Mouse (Mus musculus) 3134 (cell line): ENCODE measurements at regions not wholly inside any gene's neighbourhood (a gene's known extent, or its start where the extent isn't known, plus 50 kb on each side); places are given as distances from the start of the nearest gene placed in this dataset.

ENCODE experiments used
- DNase-seq: peaks from one replicate; pipeline ENCODE4 v3.0.0-alpha.2; 2011; ENCODE audit warnings: low spot score; ENCODE audit not compliant: insufficient read length; ENCODE audit errors: extremely low read depth

DNA sequence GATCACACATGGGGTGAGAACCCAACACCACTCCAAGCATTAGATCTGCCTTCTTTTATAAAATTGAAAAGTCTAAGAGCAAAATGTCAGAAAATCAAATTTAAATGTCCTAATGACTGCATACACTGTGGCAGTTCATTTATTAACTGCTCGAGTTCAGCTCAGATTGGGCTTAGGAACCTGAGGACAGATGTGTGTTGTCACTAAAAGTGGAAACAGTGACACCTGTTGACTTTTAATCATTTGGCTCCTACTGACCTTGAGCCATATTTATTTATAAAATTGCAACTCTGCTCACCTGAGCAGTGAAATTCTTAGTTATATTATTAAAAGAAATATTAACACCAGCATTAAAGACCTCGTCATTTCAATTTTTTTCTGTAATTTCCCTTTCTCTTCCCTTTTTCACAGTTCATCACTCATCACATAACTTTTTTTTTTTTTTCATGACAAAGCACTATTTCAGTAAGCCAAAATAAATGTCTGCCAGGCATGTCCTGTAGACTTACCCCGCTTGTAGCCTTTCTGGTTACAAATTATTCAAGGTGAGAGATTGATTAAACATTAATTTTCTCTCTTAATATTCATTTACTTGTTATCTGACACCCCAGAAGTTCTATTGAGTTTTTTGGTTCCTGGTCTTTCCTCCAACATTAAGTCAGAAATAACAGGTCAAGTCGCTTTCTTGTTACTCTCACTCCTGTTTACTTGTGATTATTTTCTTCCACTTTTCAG, 274.2 kb upstream of the Tet2 start:
- no peak for DNase-seq

DNA sequence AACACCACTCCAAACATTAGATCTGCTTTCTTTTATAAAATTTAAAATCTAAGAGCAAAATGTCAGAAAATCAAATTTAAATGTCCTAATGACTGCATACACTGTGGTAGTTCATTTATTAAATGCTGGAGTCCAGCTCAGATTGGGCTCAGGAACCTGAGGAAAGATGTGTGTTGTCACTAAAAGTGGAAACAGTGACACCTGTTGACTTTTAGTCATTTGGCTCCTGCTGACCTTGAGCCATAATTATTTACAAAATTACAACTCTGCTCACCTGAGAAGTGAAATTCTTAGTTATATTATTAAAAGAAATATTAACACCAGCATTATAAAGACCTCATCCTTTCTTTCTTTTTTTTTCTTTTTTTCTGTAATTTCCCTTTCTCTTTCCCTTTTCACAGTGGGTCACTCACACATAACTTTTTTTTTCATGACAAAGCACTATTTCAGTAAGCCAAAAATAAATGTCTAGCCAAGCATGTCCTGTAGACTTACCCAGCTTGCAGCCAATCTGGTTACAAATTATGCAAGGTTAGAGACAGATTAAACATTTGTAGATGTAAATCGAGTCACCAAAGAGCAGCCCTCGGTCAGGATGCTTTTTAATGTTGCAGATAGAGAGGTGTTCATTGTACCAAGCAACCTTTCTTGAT, 288.9 kb upstream of the Tet2 start:
- DNase-seq, result no peak

DNA sequence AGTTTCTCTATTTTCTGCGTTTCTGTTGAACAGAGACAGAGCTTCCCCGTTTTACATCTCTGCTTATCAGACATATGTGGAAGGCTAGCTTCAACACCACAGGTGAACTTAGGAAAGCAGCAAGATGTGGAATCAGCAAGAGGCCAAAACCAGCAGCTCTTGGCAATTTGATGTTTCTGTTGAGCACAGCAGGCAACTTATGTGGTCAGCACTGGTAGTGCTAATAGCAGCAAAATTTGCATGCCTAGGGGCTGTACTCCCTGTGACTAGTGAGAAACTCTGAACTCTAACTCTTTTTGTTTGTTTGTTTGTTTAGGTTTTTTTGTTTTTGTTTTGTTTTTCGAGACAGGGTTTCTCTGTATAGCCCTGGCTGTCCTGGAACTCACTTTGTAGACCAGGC, 289.5 kb upstream of the Tet2 start:
- DNase-seq, result no peak

DNA sequence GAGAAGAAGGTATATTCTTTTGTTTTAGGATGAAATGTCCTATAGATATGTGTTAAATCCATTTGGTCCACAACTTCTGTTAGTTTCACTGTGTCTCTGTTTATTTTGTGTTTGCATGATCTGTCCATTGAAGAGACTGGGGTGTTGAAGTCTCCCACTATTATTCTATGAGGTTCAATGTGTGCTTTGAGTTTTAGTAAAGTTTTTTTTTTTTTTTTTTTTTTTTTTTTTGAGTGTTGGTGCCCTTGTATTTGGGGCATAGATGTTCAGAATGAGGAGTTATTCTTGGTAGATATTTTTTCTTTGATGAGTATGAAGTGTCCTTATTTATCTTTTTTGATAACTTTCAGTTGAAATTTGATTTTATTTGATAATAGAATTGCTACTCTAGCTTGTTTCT, 301.4 kb upstream of the Tet2 start:
- DNase-seq, result no peak

DNA sequence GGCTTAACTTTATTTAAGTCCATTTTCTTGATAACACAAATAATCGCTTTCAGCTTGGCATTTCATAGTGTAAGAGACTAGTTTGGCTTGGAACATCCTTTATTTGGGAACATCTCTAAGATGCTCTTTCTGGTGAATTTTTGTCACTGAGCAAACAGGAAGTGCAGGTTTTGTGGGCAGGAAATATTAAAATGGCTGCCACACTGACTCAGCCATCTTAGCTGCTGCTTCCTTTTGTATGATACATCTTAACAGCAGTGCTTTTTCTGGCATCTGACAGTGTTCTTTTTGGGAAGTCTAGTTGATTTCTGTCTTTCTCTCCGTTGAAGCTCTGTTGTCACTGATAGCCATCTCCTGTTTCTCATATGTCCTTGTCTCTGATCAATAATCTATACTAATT, 329.4 kb upstream of the Tet2 start:
- DNase-seq, result no peak

DNA sequence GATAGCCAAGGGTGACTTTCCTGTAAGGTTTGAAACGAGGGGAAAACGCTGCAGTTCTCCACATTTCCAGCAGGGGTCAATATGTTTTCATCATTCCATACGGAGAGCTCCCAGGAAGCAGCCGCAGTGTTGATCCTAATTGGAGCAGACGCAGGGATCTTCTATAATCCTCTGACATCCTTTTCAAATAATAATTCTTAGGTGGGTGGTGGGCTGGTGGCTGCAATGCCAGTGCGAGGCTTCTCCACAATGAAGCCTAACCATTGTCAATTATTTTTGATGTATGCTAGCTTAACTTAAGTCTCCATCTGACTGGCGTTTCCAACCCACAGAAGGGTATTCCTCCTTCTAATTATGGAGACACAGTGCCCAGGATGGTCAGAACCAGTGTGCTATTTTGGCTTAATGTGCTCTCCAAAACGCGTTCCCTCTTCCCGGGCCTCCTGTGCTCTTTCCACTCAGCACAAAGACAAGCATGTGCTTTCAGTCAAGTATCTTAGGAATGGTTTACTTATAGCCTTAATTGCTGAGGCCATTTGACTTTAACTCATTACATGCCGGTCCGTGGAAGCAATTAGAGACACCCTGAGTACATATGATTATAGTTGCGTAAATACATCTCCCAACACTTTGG, 331.6 kb upstream of the Tet2 start:
- DNase-seq, result peak; percentile 14

DNA sequence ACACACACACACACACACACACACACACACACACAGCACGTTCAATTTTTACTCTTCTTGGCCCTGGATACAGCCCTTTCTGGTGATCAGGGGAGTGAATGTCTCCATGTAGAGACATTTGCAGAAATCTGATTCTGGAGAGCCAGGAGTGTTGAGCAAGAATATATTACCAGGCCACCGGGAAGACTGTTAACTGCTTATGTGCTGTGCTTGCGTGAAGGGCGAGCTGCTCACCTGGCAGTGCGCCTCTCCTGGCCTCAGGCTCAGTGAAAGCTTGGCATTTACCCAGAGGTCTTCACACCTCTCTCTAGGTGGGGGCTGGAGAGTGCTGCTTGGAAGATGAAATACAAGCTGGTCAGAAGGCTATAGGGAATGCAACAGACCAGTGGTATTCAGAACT, 332.4 kb upstream of the Tet2 start:
- no peak for DNase-seq

DNA sequence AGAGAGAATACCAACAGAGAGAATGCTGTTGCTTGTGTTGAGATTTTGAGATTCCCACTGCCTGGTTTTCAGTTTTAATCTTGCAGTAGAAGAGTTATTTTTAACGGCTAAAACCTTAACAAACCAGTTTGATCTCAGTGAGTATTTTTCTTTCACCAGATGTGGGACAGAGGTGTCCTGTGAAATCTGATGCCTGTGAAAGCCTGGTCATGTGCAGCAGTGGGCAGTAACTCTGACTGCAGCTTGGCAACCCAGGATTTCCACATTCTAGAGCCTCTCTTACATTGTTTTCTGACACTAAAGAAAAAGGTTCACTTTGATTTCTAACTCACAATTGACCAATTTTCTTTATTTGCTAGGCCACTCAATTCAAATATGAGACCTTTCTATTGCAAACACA, 335.7 kb upstream of the Tet2 start:
- DNase-seq, result no peak

DNA sequence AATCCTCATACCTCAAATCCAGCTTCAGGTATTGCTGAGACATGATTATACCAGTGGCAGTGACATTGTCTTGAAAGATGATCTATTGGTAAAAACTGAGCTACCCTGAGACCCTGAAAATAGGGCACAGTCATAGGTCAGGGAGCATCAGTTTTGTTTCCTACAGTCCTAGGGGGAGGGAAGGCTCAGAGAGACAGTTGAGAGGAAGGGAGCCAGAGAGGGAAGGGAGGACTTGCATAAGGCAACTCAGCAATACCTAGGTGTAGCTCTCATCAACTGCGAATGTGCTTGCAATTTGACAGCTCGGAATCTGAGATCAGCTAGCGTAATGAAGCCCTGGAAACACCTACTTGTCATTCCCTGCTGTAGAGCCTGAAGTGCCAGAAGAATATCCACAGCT, 334.4 kb upstream of the Cxxc4 start:
- DNase-seq, result no peak

DNA sequence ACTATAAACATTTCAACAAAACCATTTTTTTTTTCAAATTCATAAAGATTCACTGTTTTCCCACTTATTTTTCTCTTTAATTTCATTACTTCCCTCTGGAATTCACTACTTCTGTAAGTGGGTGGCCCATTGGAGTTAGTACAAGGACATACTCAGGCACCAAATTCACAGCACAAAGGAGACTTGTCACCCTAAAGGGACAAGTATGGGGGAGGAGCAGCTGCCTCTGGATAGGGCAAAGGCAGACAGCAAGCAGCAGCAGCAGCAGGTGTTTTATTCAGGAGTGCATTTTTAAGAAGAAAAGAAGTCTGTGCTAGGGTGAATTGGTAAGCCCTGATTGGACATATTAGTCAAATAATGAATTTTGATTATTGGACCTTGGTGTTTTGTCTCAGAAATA, 314.1 kb upstream of the Cxxc4 start:
- DNase-seq, result no peak

DNA sequence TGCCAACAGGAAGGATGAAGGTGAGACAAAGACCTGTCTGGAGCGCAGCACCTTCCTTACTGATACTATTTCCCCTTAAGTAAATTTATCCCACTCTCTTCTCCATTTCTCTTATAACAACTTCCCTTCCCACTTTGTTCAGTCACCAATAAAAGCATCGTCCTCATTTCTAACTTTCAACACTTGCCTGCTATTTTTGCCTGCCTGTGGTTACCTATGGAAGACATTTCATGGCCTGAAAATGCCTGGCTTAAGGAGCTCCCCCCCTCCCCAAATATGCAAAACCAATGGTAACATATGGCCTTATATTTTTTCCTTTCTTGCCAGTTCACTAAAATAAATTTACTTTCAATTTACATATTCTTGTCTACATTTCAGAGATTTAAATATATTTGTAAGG, 271.0 kb upstream of the Cxxc4 start:
- DNase-seq, result no peak

DNA sequence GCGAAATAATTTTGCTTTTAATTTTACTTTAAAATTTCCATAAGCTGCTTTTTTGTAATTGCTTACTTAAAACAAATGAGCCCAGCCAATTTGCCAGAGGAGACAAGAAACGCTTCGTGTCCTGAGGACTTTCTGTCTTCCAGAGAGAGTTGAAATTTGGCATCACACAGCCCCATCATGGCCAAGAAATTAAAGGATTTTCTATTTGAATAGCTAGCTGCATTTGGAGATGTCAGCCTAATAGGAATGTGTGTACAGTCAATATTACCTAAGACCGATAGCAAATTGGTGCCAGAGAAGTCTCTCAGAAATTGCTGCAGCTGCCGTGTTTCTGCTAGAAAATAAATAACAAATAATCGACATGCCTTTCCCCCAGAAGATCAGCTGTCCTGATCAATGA, 268.1 kb upstream of the Cxxc4 start:
- DNase-seq, result no peak

DNA sequence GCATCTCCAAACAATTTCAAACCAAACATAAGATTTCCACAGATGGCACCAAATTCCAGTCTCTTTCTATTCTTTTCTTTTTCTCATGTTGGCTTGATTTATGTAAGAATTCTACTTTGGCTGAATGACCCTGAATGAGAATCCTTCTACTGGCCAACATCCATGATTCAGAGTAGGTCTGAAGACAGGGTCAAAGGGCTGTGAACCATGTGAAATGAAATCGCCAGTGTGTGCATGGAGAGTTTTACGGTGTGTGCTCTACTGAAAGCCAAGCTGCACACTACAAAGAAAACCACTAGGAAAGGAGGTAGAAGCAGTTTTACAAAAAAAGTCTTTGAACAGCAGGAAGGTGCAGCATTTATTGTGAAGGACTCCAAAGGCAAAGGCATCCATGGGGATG, 263.5 kb upstream of the Cxxc4 start:
- no peak for DNase-seq

DNA sequence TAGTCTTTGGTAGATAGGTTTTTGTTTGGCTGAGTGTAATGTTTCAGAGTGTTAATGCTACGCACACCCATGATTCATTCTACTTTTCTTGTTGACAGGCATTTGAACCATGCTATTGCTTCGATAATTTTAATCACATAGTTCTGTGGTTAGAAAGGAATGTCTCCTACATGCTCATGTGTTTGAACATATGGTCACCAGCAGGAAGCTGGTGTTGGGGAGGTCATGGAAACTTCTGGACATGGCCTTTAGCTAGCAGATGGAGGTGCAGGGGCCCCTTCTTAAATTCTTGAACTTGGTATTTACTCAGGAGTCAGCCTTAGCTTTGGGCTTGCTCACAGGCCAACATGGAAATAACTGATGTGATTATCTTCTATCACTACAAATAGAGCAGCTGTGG, 248.6 kb upstream of the Cxxc4 start:
- DNase-seq, result no peak

DNA sequence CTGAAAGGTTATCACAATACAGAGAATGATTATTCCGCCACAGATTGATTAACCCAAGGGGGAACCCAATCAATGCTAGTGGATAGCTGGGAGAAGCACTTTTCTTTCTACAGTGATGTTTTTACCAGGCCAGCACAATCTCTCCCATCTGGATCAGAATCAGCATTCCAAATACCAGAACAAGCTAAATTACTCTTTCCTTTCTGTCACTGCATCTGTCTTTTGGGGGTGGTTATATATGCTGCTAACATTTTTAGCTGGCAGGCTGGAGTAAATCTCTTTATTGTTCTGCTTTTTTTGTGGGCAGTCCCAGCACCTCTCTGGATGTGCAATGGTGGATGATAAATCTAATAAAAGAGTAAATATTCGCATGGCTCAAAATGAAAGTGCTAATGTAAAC, 242.3 kb upstream of the Cxxc4 start:
- DNase-seq, result no peak

DNA sequence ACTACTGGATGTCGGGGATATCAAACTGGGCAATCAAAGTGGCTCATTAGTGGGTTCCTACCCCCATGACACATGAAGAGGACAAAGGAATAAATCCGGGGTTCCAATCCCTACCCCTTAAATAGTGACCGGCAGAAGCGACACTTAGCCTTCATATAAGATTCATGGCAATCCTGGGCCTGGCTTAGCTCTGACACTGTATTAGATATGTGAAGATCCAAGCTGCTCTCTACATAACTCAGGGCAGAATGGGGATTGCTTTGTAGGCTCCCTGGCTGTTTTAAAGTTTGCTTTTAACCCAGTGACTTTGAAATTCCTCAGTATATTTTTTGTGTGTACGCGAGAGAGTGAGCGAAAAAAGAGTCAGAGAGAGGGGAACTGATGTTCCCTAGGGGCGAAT, 236.3 kb upstream of the Cxxc4 start:
- no peak for DNase-seq

DNA sequence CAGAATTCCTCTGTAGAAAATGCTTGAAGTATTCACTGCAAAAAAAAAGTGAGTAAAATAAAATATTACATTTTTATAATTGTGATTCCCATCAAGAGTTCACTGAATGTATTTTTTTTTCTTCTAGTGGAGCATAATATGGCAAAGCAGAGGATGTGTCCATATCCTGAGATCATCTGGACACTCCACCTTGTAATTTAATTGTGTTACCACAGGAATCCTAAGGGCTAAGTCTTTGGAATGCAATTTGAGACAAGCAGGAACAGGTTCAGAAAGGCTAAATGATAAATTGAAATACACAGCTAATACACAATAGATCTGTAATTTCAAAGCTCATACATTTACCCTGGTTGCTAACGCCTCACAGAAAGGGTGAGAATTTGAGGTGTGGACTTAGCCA, 235.7 kb upstream of the Cxxc4 start:
- DNase-seq, result no peak

DNA sequence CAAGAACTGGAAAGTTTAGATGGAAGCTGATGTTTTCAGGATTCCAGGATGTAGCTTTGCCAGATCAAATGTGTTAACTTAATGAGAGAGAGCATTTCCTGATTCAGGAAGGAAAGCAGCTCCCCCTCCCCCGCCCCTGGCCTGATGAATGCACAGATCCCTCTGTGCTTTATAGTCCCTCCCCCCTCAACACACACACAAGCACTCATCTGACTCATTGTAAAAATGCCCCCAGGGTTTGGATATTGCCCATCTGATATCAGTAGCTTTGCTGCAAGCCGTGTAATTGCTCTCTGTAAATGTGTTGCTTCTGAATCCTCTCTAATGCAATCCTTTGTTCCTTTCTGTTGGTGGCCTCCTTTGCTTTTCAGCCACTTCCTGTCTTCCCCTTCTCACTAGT, 221.5 kb upstream of the Cxxc4 start:
- no peak for DNase-seq

DNA sequence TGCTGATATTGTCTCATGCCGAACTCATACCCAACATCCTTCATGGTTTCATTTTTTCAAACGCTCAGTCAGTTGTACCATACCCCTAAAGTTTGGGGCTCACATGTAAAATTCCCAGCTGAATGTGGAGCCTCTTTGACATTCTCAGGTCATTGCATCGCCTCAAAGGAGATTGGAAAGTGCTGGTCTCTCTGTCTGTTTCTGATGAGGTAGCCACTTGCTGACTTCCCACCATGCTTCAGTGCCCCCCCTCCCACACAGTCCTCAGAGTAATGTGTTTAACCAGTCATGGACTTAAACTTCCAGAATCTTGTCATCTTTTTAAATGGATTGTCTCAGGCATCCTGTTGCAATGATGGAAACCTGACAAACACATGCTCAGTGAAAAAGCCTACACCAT, 220.9 kb upstream of the Cxxc4 start:
- DNase-seq, result no peak

DNA sequence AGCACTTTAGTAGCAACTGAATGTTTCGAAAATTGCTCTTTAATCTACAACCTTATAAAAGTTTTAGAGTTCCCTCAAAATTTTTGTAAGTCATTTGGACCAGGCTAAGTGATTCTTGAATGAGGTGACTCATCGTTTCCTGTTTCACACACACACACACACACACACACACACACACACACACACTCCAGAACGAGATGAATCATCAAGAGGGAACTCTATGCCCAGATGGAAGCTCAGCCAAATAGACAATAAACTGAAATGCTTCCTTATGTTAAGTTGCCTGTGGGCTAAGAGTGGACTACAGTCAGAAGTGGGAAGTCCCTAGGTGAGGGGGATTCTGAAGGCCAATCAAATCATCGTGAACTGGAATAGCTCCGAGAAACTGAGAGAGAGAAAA, 202.4 kb upstream of the Cxxc4 start:
- DNase-seq, result peak; percentile 70

DNA sequence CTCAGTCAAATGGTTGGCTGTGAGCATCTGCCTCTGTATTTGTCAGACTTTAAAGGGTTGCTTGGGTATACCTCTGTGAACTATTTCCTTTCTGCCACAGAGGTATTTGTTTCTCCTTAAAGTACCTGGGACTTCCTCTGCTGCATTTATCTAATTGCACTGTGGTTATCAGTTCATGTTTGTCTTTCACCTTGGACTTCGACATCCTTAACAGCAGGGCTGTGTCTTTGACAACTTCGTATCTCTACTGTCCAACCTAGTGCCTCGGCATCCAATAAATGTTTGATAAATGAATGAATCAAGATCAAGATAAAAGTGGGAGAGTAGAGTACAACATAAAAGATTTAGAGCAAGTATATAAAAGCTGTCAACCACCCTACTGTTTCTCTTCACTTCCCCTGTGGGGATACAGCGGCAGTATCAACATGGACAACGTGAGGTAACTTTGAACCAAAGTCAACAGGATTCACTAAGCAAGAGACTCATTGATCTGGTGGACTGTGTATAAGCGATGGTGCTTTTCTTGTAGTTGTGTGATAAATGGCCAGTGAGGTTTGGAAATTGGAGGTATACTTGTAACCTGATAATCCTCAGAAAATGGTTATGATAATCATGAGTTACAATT, 199.9 kb upstream of the Cxxc4 start:
- no peak for DNase-seq

DNA sequence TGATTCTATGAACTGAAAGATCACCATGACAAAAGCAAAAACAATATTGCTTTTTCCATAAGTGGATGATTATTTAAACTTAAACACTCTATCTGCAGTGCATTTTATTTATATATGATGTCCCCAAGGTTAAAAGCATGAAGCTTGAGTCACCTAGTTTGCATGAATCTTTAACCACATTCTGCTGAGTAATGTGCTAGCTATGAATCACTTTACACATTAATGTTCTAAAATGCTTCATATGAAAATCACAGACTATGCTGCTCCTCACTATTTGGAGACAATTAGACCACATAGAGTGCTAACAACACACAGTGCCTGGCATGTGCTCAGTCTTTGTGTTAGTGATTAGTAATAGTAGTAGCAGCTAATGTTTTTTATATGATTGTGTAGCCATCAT, 185.6 kb upstream of the Cxxc4 start:
- DNase-seq, result peak; percentile 16
